Mouse (Mus musculus) stomach, postnatal 0 days (tissue): ENCODE measurements around the gene Hmga1.

ENCODE experiments used
- CTCF ChIP-seq: IDR thresholded peaks from 2 replicates; pipeline ENCODE4 v1.5.1; 2016; ENCODE audit warnings: antibody characterized with exemption, low read depth, mild to moderate bottlenecking, moderate library complexity
- EP300 ChIP-seq: optimal IDR thresholded peaks from 2 replicates; pipeline ENCODE3; 2016; ENCODE audit warnings: antibody characterized with exemption

- TF ChIP-seq CTCF (no peak), EP300 (no peak)
Measured at GRCm38 (mm10) chr17:27554062-27554960, 2.0 kb upstream of the Hmga1 start.
